Mouse (Mus musculus) large intestine, adult 2 months (tissue): ENCODE data around the gene Zfp697. TPM values are rescaled to one million over a fixed set of nuclear protein-coding genes. Genes with fewer than 3 reads are reported as not detected.
"Not testable (repeated sequence)": the region's sequence is repeated elsewhere in the genome, so short reads cannot be mapped to it uniquely, and the experiment has no call there.

Source experiments
- DNase-seq: peaks from one replicate; pipeline ENCODE4 v3.0.0-alpha.2; 2012; ENCODE audit warnings: low read depth, low spot score
- WGBS: fragments of 180-500 bp; shearing (Covaris S2); methylation state at CpG from one replicate; pipeline ENCODE4 v1.1.7; 2018; 5-methylcytosine and 5-hydroxymethylcytosine counted together
- polyA plus RNA-seq: library from polyadenylated mRNA; depleted of rRNA; stranded (reverse); fragments of >200 nt; gene quantifications from 2 replicates; pipeline ENCODE4 v1.2.3, GENCODE M21; 2012

Gene Zfp697
- polyA plus RNA-seq, 1 experiment, result 1.0 TPM

GRCm38 (mm10) chr3:98471499-98471898, 89.2 kb downstream of the Zfp697 start:
- not testable (repeated sequence) for DNase-seq

- DNase-seq, result not testable (repeated sequence)
Measured at GRCm38 (mm10) chr3:98494184-98494583, 111.9 kb downstream of the Zfp697 start.

- not testable (repeated sequence) for DNase-seq
Measured at GRCm38 (mm10) chr3:98495055-98495454, 112.8 kb downstream of the Zfp697 start.

GRCm38 (mm10) chr3:98496762-98497161, 114.5 kb downstream of the Zfp697 start:
- not testable (repeated sequence) for DNase-seq
- no CpG with 5 or more reads among the region's 2 CpGs for WGBS

GRCm38 (mm10) chr3:98497401-98497800, 115.1 kb downstream of the Zfp697 start:
- DNase-seq, result not testable (repeated sequence)

- not testable (repeated sequence) for DNase-seq
- no CpG with 5 or more reads among the region's 5 CpGs for WGBS
Measured at GRCm38 (mm10) chr3:98507229-98507628, 125.0 kb downstream of the Zfp697 start.

GRCm38 (mm10) chr3:98510414-98510813, 128.2 kb downstream of the Zfp697 start, which contains the start of gene Hsd3b4:
TSS of gene Hsd3b4 (minus strand) at chr3:98510514.
- not testable (repeated sequence) for DNase-seq
- no CpG with 5 or more reads among the region's 1 CpGs for WGBS

- DNase-seq, result not testable (repeated sequence)
- 13% methylated on average over 1 of the region's 2 CpGs for WGBS
Measured at GRCm38 (mm10) chr3:98522779-98523178, 140.5 kb downstream of the Zfp697 start.

GRCm38 (mm10) chr3:98524552-98524951, 142.3 kb downstream of the Zfp697 start:
- whole genome bisulfite sequencing, result no CpG with 5 or more reads among the region's 1 CpGs
- not testable (repeated sequence) for DNase-seq

GRCm38 (mm10) chr3:98524978-98525377, 142.7 kb downstream of the Zfp697 start:
- DNase-seq, result not testable (repeated sequence)

- DNase-seq, result not testable (repeated sequence)
Measured at GRCm38 (mm10) chr3:98547641-98548040, 165.4 kb downstream of the Zfp697 start.

- 83% methylated on average over 1 of the region's 1 CpGs for WGBS
- not testable (repeated sequence) for DNase-seq
Measured at GRCm38 (mm10) chr3:98548495-98548894, 166.2 kb downstream of the Zfp697 start.

GRCm38 (mm10) chr3:98550215-98550614, 168.0 kb downstream of the Zfp697 start:
- DNase-seq, result not testable (repeated sequence)
- WGBS, result no CpG with 5 or more reads among the region's 2 CpGs

- not testable (repeated sequence) for DNase-seq
- WGBS, result no CpG with 5 or more reads among the region's 1 CpGs
Measured at GRCm38 (mm10) chr3:98550832-98551231, 168.6 kb downstream of the Zfp697 start.

- not testable (repeated sequence) for DNase-seq
- no CpG with 5 or more reads among the region's 5 CpGs for WGBS
Measured at GRCm38 (mm10) chr3:98560711-98561110, 178.4 kb downstream of the Zfp697 start.

GRCm38 (mm10) chr3:98563831-98564230, 181.6 kb downstream of the Zfp697 start:
- not testable (repeated sequence) for DNase-seq
- WGBS, result no CpG with 5 or more reads among the region's 2 CpGs

GRCm38 (mm10) chr3:98564894-98565293, 182.6 kb downstream of the Zfp697 start:
- DNase-seq, result not testable (repeated sequence)
- no CpG with 5 or more reads among the region's 3 CpGs for WGBS

GRCm38 (mm10) chr3:98567717-98568116, 185.5 kb downstream of the Zfp697 start:
- 72% methylated on average over 2 of the region's 2 CpGs for WGBS
- DNase-seq, result not testable (repeated sequence)

- not testable (repeated sequence) for DNase-seq
- 83% methylated on average over 1 of the region's 1 CpGs for WGBS
Measured at GRCm38 (mm10) chr3:98581024-98581423, 198.8 kb downstream of the Zfp697 start.

GRCm38 (mm10) chr3:98582202-98582601, 199.9 kb downstream of the Zfp697 start:
- not testable (repeated sequence) for DNase-seq
- WGBS, result no CpG with 5 or more reads among the region's 1 CpGs

- DNase-seq, result not testable (repeated sequence)
Measured at GRCm38 (mm10) chr3:98582622-98583021, 200.4 kb downstream of the Zfp697 start.

- 79% methylated on average over 2 of the region's 2 CpGs for WGBS
- no peak for DNase-seq
Measured at GRCm38 (mm10) chr3:98587721-98588120, 205.5 kb downstream of the Zfp697 start.
